Mouse (Mus musculus) bone marrow macrophage, adult 2 months (primary cell): ENCODE results near the gene Trim40.

Experiments used
- CTCF ChIP-seq: IDR thresholded peaks from 2 replicates; pipeline ENCODE4 v1.5.1; 2012; ENCODE audit warnings: low read depth, mild to moderate bottlenecking, low read length, moderate library complexity
- POLR2A ChIP-seq: IDR thresholded peaks from 2 replicates; pipeline ENCODE4 v1.6.1; 2012; ENCODE audit warnings: mild to moderate bottlenecking, low read depth, low read length, borderline replicate concordance

DNA sequence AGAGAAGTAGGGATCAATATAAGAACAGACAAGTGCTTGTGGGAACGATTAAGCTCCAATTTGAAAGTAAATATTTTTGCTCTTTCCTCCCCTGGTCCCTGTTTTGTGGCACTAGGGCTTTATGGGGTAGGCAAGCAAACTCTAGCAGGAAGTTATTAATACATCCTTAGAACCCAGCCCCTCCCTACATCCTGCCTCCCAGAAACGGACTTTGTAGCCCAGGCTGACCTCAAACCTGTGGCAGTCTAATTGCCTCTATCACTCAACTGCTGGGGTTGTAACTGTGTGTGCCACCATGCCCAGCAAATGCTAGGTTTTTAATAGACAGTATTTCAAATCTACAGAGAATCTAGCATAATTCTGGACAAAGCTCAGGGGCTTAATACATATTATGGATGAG, 28.2 kb downstream of the Trim40 start:
- TF ChIP-seq CTCF, result no peak
- TF ChIP-seq POLR2A, result no peak
